Mouse (Mus musculus): ENCODE data around the gene Ptprcap. TPM values are rescaled to one million over a fixed set of nuclear protein-coding genes. Genes with fewer than 3 reads are reported as not detected.

Ptprcap gene
- total and polyA plus RNA-seq, 3 experiments = 67.9 to 75.7 TPM; not detected in 1

DNA sequence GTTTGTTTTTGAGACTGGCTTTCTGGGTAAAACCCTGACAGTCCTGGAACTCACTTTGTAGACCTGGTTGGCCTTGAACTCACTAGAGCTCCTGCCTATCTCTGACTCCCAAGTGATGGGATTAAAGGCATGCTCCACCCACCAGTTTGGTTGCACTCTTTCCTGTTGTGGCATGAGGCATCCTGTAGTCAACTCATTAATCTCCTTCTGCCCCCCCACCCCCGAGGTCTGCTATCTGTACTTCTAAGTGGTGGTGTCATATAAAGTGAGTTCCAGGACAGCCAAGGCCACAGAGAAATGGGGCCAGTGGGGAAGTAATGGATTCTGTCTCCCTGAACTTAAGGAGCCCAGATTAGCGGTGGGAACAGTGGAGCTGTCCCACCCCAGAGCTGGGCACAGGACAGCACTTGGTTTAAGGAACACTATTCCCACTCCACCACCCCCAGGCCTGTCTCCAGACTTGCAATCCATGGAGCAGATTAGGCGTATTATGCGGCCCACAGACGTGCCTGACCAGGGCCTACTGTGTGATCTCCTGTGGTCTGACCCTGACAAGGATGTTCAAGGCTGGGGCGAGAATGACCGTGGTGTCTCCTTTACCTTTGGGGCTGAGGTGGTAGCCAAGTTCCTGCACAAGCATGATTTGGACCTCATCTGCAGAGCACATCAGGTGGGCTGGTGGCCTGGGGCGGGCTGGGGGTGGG, 40.8 kb downstream of the Ptprcap start:
- Histone ChIP-seq H3K27me3 (ENCODE audit: control insufficient read depth in 1 of 2, insufficient read depth in 2 of 2, low read length in 2 of 2) (no peaks in the 10 kb centered on the region), H3K9me3 (replicated peaks; ENCODE audit: insufficient read depth, low read length) (no peaks in the 10 kb centered on the region), H3K79me2 (ENCODE audit: control insufficient read depth, insufficient read depth, low read length, poor library complexity) (peaks cover 28% of the 10 kb centered on the region), H3K4me3 (ENCODE audit: control insufficient read depth in 1 of 2, insufficient read depth in 1 of 2, low read depth in 2 of 2, low read length in 2 of 2) (no peak overlapping the region), H3K9ac (ENCODE audit: control insufficient read depth, low read depth, low read length, poor library complexity, severe bottlenecking) (no peak overlapping the region), H3K27ac (ENCODE audit: control insufficient read depth, low read depth, low read length) (0 out of 2 replicates have a peak overlapping the region, but pooled peaks have one; percentile 5), H3K36me3 (ENCODE audit: control insufficient read depth in 1 of 2, insufficient read depth in 2 of 2, low read length in 2 of 2) (peaks cover 6 to 19% of the 10 kb centered on the region in 2 experiments; a peak in 3 of 4 replicates), H3K4me1 (ENCODE audit: control insufficient read depth in 1 of 2, insufficient read depth in 2 of 2, low read length in 2 of 2) (peaks cover 6 to 20% of the 10 kb centered on the region in 2 experiments)
- no peak for TF ChIP-seq ETS1 (IDR thresholded peaks at IDR 0.05; ENCODE audit: low read depth, low read length)
- TF ChIP-seq POLR2A (IDR thresholded peaks at IDR 0.05; ENCODE audit: control insufficient read depth in 1 of 2, insufficient read depth in 1 of 2, low read depth in 1 of 2, low read length in 2 of 2, poor library complexity in 1 of 2) = peak; percentile 27 to 44; a peak in 2 of 4 replicates
- TF ChIP-seq POLR2AphosphoS2 (IDR thresholded peaks at IDR 0.05; ENCODE audit: low read length) = peak; percentile 59; the same call in 1 of the 2 replicates
- TF ChIP-seq EP300 (IDR thresholded peaks at IDR 0.05; ENCODE audit: low read depth in 1 of 2, low read length in 2 of 2) = peak in 1 of 2 experiments; percentile 9; a peak in 1 of 4 replicates
- no peak for TF ChIP-seq HCFC1 (IDR thresholded peaks at IDR 0.05; ENCODE audit: low read depth, low read length)
- DNase-seq (ENCODE audit: low read depth, low spot score) = peak; percentile 70

GRCm38 (mm10) chr19:4194776-4195650, 41.6 kb downstream of the Ptprcap start:
- Histone ChIP-seq H3K9ac (ENCODE audit: control insufficient read depth, low read depth, low read length, poor library complexity, severe bottlenecking) (no peak overlapping the region), H3K4me1 (ENCODE audit: control insufficient read depth in 1 of 2, insufficient read depth in 2 of 2, low read length in 2 of 2) (peaks cover 6 to 23% of the 10 kb centered on the region in 2 experiments), H3K79me2 (ENCODE audit: control insufficient read depth, insufficient read depth, low read length, poor library complexity) (peaks cover 29% of the 10 kb centered on the region), H3K27me3 (ENCODE audit: control insufficient read depth in 1 of 2, insufficient read depth in 2 of 2, low read length in 2 of 2) (no peaks in the 10 kb centered on the region), H3K36me3 (ENCODE audit: control insufficient read depth in 1 of 2, insufficient read depth in 2 of 2, low read length in 2 of 2) (peaks cover 6 to 21% of the 10 kb centered on the region in 2 experiments; a peak in 3 of 4 replicates), H3K27ac (ENCODE audit: control insufficient read depth, low read depth, low read length) (no peak overlapping the region), H3K4me3 (ENCODE audit: control insufficient read depth in 1 of 2, insufficient read depth in 1 of 2, low read depth in 2 of 2, low read length in 2 of 2) (no peak overlapping the region), H3K9me3 (replicated peaks; ENCODE audit: insufficient read depth, low read length) (no peaks in the 10 kb centered on the region)
- TF ChIP-seq GABPA (IDR thresholded peaks at IDR 0.05; ENCODE audit: low read depth, low read length) (no peak), POLR2AphosphoS2 (IDR thresholded peaks at IDR 0.05; ENCODE audit: low read length) (peak; percentile 33; the same call in 1 of the 2 replicates), POLR2A (IDR thresholded peaks at IDR 0.05; ENCODE audit: control insufficient read depth in 1 of 2, insufficient read depth in 1 of 2, low read depth in 1 of 2, low read length in 2 of 2, poor library complexity in 1 of 2) (0 out of 4 replicates have a peak, but pooled peaks of 1 of the 2 experiments have one; percentile 36), BHLHE40 (IDR thresholded peaks at IDR 0.05; ENCODE audit: borderline replicate concordance, low read depth, low read length) (no peak), E2F4 (IDR thresholded peaks at IDR 0.05; ENCODE audit: borderline replicate concordance, low read depth, low read length) (no peak), CTCF (IDR thresholded peaks at IDR 0.05 in 2 of 3, conservative IDR thresholded peaks at IDR 0.05 in 1 of 3; ENCODE audit: control insufficient read depth in 1 of 3, insufficient read depth in 1 of 3, low read depth in 2 of 3, low read length in 3 of 3, poor library complexity in 1 of 3, severe bottlenecking in 1 of 3) (no peak), ZMIZ1 (IDR thresholded peaks at IDR 0.05; ENCODE audit: low read depth, low read length) (peak; percentile 56; the same call in 1 of the 2 replicates), ZNF384 (IDR thresholded peaks at IDR 0.05; ENCODE audit: low read depth, low read length) (no peak), GATA1 (IDR thresholded peaks at IDR 0.05; ENCODE audit: low read depth, low read length) (no peak), JUND (IDR thresholded peaks at IDR 0.05; ENCODE audit: low read depth, low read length) (no peak), MEF2A (IDR thresholded peaks at IDR 0.05; ENCODE audit: extremely low read depth, insufficient replicate concordance, low read depth, low read length, poor library complexity, severe bottlenecking) (no peak), NELFE (IDR thresholded peaks at IDR 0.05; ENCODE audit: low read depth, low read length) (no peak), CHD1 (IDR thresholded peaks at IDR 0.05; ENCODE audit: low read depth, low read length) (no peak)
- no peak for DNase-seq (ENCODE audit: low read depth, low spot score)

All from MEL (cell line).